Mouse (Mus musculus) gastrocnemius, adult 2 months (tissue): ENCODE results near the gene Stmn3. TPM values are rescaled to one million over a fixed set of nuclear protein-coding genes. Genes with fewer than 3 reads are reported as not detected.

Experiments
- DNase-seq: peaks from one replicate; pipeline ENCODE4 v3.0.0; 2022
- H3K27ac ChIP-seq: fragments of 200-600 bp; 2 replicates; pipeline ENCODE4 v1.8.1; 2022; ENCODE audit warnings: mild to moderate bottlenecking
- H3K4me3 ChIP-seq: fragments of 200-600 bp; 2 replicates; pipeline ENCODE4 v1.8.1; 2022; ENCODE audit warnings: mild to moderate bottlenecking, moderate library complexity
- CTCF ChIP-seq: fragments of 200-600 bp; IDR thresholded peaks from 2 replicates; pipeline ENCODE4 v1.8.1; 2022; ENCODE audit warnings: antibody characterized with exemption, mild to moderate bottlenecking, moderate library complexity
- intact Hi-C: fragments of 180-260 bp; cut with DNase I; formaldehyde crosslinking; loops from one replicate; pipeline ENCODE4 v1.15.1; 2025
- long read RNA-seq, 2 experiments: library from polyadenylated mRNA; stranded (forward); transcript quantifications; one replicate each; pipeline ENCODE4 v2.0.0; 2021
- total RNA-seq, 2 experiments: library from RNA; stranded (reverse); gene quantifications; 2 replicates each; pipeline ENCODE4 v1.2.3; 2021

Stmn3 gene
- not detected for total RNA-seq
- long read RNA-seq, experiment 1 = 0 reads
- long read RNA-seq, experiment 2 = 0 reads

GRCm38 (mm10) chr2:181314080-181314810 is at the start of gene Stmn3:
Gene Stmn3, minus strand, starts transcription at chr2:181314500.
- peak; percentile 48 for DNase-seq
- TF ChIP-seq CTCF = no peak
- Histone ChIP-seq H3K27ac (no peak within 1 kb of the TSS), H3K4me3 (peak within 1 kb of the TSS; percentile 54)
- intact Hi-C loops = no loop called here

GRCm38 (mm10) chr2:181363946-181364345 is 49.6 kb upstream of the Stmn3 start:
- intact Hi-C loops = no loop called here
- peak overlapping the region; percentile 98 for H3K4me3 ChIP-seq
- TF ChIP-seq CTCF = no peak

DNA sequence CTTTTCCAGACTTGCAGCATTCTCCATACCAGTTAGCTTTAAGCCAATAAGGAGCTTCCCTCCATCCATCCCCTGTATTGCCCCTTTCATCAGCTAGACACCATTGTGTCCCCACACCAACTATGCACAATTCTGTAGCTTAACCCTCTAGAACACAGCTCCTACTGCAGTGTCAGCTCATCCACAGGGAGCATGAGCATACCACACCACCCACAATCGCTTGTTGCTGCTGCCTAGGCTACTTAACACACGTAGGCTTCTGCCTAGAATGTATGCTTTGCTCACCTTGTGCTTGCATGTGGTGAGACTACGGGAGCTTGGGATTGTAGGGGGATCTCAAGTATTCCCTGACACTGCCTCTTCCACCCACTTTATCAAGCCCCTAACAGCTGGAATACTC is 42.5 kb upstream of the Stmn3 start:
- intact Hi-C loops = no loop called here
- no peak for DNase-seq
- no peak overlapping the region for H3K4me3 ChIP-seq
- no peak for TF ChIP-seq CTCF
- H3K27ac ChIP-seq = no peak overlapping the region

More at GRCm38 (mm10) chr2:181363946-181364345, 49.6 kb upstream of the Stmn3 start:
- no peak for DNase-seq
- peak overlapping the region; percentile 98; the same call in 1 of the 2 replicates for H3K27ac ChIP-seq

DNA sequence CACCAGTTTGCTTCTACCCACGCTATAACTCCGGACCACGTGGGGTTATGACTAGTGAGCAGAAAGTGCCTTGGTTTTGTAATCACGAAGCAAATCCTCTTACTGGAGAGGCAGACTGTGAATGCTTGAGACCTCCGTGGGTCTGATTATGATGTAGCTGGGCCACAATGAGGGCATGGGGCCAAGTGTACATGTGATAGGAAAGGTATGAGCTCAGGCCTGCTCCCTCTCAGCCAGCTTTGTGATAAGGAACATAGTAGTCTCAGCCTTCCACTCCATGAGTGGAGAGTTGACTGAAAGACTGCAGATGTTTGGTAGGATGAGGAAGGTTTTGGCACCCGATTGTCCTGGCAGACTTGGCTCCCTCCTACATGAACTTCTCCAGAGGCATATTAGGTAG is 28.5 kb upstream of the Stmn3 start:
- no peak overlapping the region for H3K27ac ChIP-seq
- intact Hi-C loops = no loop called here
- no peak for DNase-seq
- H3K4me3 ChIP-seq = no peak overlapping the region
- TF ChIP-seq CTCF = no peak

DNA sequence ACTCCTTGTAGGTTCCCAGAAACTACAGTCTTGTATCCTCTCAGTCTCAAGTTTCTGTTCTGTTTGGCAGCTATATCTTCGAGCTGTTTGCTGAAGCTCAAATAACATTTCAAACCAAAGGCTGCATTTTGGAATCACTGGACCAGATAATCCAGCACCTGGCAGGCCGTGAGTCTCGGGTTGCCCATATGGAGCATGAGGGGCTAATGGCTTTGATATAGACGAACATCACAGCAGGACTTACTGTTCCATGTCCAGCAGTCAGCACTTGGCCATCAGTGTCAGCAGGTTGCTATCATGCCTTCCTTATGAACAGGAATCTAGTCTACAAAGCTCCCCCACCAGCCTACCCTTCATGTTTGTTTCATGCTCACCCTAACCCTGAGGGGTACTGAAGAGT is 26.1 kb upstream of the Stmn3 start:
- no peak for TF ChIP-seq CTCF
- intact Hi-C loops = no loop called here
- DNase-seq = no peak
- Histone ChIP-seq H3K4me3 (no peak overlapping the region), H3K27ac (peak overlapping the region; percentile 65; the same call in 1 of the 2 replicates)

DNA sequence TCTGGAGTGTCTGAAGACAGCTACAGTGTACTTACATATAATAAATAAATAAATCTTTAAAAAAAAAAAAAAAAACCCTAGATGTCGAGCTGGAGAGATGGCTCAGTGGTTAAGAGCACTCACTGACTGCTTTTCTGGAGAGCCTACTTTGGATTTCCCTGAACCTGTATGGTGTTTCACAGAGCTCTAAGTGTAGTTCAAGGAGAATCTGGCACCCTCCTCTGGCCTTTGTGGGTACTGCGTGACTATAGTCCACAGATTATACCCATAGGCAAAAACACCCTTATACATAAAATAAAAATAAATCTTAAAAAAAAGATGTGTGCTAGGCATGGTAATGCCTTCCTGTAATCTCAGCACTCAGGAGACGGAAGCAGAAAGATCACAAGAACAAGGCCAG is 19.7 kb upstream of the Stmn3 start:
- Histone ChIP-seq H3K27ac (no peak overlapping the region), H3K4me3 (no peak overlapping the region)
- peak; percentile 68 for DNase-seq
- TF ChIP-seq CTCF = peak; percentile 82
- intact Hi-C loops = loop anchor here (1.0 kb wide), 1 partner anchor 148 kb away; no protein-coding TSS in a partner anchor

DNA sequence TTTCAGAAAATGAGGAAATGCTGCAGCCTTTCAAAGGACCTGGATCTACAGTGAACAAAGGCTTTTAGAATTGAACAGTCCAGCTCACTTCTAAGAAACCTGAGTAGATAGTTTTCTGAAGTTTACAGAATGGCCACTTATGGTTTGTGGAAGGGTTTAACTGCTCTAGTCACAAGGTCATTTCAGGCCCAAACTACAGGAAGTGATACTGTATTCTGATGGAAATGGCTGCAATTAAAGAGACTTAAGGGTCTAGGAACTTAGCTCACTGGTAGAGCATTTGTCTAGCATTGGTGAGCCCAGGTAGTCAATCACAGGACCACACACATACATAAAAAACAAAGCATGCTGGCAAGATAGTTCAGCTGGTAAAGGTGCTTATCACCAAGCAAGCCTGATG is 18.2 kb upstream of the Stmn3 start:
- TF ChIP-seq CTCF = no peak
- DNase-seq = no peak
- Histone ChIP-seq H3K4me3 (no peak overlapping the region), H3K27ac (no peak overlapping the region)
- intact Hi-C loops = no loop called here

DNA sequence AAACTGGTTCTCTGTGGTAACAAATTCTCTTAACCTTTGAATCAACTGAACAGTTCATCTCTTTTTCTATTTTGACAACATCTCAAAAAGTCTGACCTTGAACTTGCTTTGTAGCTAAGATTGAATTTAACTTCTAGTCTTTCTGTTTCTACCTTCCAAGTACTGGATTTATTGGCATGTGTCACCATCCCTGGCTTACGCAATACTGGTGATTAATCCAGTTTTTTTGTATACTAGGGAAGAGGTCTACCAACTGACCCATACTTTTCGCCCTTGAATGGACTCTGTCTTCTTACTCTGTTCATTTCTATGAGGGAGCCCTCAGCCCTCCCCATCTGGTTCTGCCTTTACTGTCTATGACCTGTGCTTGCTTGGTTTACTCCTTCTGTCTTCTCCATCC is 11.8 kb upstream of the Stmn3 start:
- no peak for TF ChIP-seq CTCF
- Histone ChIP-seq H3K4me3 (no peak overlapping the region), H3K27ac (no peak overlapping the region)
- intact Hi-C loops = no loop called here
- no peak for DNase-seq

DNA sequence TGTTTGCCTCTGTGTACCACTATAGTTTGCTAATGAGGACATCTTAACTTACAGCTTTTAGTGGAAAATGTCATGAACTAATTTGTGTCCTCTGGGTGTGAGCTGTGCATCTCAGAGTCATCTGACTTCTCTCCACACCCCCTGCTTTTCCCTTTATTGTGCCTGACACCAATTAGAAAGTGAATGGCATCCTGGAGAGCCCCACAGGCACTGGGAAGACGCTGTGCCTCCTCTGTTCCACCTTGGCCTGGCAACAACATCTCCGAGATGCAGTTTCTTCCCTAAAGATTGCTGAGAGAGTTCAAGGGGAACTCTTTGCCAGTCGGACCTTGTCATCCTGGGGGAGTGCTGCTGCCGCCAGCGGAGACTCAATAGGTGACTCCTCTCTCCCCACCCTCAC is 7.8 kb upstream of the Stmn3 start:
- no peak for TF ChIP-seq CTCF
- no peak overlapping the region for H3K27ac ChIP-seq
- H3K4me3 ChIP-seq = no peak overlapping the region
- DNase-seq = no peak
- intact Hi-C loops = no loop called here

DNA sequence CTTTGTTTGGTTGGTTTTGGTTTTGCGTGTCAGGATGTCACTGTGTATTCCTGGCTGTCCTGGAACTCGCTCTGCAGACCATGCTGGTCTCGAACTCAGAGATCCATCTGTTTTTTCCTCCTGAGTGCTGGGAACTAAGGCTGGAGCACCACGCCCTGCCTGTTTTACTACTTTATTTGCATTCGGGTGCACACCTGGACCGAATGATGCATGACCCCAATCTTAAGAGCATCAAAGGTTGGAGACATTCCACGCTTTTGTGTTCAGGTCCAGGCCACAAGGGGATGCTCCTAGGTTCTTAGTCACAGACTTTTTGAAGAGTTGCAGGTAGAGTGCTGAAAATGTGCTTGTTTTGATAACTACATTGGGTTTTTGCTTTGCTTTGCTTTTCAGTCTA is 5.8 kb upstream of the Stmn3 start:
- Histone ChIP-seq H3K4me3 (peak overlapping the region; percentile 71), H3K27ac (peak overlapping the region; percentile 95)
- intact Hi-C loops = no loop called here
- TF ChIP-seq CTCF = no peak
- DNase-seq = no peak

GRCm38 (mm10) chr2:181319248-181320102 is 5.2 kb upstream of the Stmn3 start, which contains the start of gene Rtel1:
Gene Rtel1, plus strand, starts transcription at chr2:181319739.
- DNase-seq = peak; percentile 88
- peak; percentile 42 for TF ChIP-seq CTCF
- intact Hi-C loops = loop anchor here (5.0 kb wide), 1 partner anchor 132 kb away; the partner anchor contains the start of gene Ppdpf
- H3K4me3 ChIP-seq = peak within 1 kb of the TSS; percentile 71
- H3K27ac ChIP-seq = peak within 1 kb of the TSS; percentile 95

DNA sequence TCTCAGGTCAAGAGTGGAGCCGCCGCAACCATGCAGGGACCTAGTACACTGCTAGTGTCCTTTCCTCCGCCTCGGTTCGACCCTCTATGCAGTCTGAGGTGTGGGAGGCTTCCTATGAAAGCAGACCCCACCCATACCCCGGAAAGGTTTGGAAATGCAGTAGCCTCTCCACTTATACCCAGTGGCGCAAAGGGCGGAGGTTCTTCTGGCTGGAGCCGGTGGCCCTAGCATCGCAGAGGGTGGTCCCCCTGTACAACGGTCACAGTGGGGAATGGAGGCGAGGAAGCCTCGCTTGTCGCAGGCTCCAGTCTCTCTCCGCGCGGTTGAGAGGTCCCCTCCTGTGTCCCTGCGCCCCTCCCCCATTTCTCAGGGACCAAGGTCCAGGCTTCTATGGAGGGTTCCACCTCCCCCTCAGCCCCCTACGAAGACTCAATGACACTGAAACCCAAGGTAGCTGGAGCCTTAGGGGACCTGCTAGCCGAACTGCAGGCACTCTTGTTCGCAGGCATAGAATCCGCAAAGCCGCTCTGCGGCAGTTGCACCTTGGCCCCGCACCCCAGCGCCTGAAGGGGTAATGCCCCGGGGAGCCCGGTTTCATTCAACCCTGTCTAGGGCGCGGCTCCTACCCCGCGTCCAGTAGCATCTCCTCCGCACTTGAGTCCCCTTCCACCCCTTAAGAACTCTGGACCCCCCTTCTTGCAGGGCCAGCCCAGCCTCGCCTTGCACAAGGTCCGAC is 788 bp downstream of the Stmn3 start:
- peak overlapping the region; percentile 54 for H3K4me3 ChIP-seq
- no peak overlapping the region for H3K27ac ChIP-seq
- peak; percentile 27 for DNase-seq
- intact Hi-C loops = no loop called here
- no peak for TF ChIP-seq CTCF
